Mouse (Mus musculus) liver, adult 2 months (tissue): ENCODE measurements around the gene Med18. TPM values are rescaled to one million over a fixed set of nuclear protein-coding genes. Genes with fewer than 3 reads are reported as not detected.
"Not testable (repeated sequence)": the region's sequence is repeated elsewhere in the genome, so short reads cannot be mapped to it uniquely, and the experiment has no call there.

Source experiments
- DNase-seq: peaks from one replicate; pipeline ENCODE4 v3.0.0-alpha.2; 2011; ENCODE audit warnings: low read depth, low spot score; ENCODE audit errors: extremely low read depth
- H3K27ac ChIP-seq: fragments of 200-500 bp; replicated peaks from 2 replicates; pipeline ENCODE4 v1.5.1; 2012; ENCODE audit warnings: low read depth, mild to moderate bottlenecking, control low read depth, inconsistent platforms, low read length; ENCODE audit not compliant: insufficient read depth
- H3K27me3 ChIP-seq: fragments of 200-500 bp; 2 replicates; pipeline ENCODE4 v1.6.1; 2012; ENCODE audit warnings: mild to moderate bottlenecking, moderate library complexity, low read length, inconsistent platforms; ENCODE audit not compliant: control insufficient read depth, insufficient read depth
- H3K36me3 ChIP-seq: fragments of 200-500 bp; 2 replicates; pipeline ENCODE4 v1.6.1; 2012; ENCODE audit warnings: low read length, inconsistent platforms; ENCODE audit not compliant: control insufficient read depth, insufficient read depth
- H3K4me1 ChIP-seq: fragments of 200-500 bp; 2 replicates; pipeline ENCODE4 v1.6.1; 2011; ENCODE audit warnings: low read length; ENCODE audit not compliant: control insufficient read depth, insufficient read depth
- H3K4me3 ChIP-seq: fragments of 200-500 bp; 2 replicates; pipeline ENCODE4 v1.5.1; 2011; ENCODE audit warnings: low read depth, mild to moderate bottlenecking, control low read depth, low read length, moderate library complexity; ENCODE audit not compliant: insufficient read depth
- H3K79me2 ChIP-seq: fragments of 200-500 bp; 2 replicates; pipeline ENCODE4 v1.6.1; 2012; ENCODE audit warnings: inconsistent platforms, mild to moderate bottlenecking, low read length, moderate library complexity; ENCODE audit not compliant: control insufficient read depth, insufficient read depth
- H3K9ac ChIP-seq: fragments of 200-500 bp; 2 replicates; pipeline ENCODE4 v1.6.1; 2012; ENCODE audit warnings: low read depth, mild to moderate bottlenecking, control low read depth, inconsistent platforms, low read length
- CTCF ChIP-seq: fragments of 200-500 bp; IDR thresholded peaks from 2 replicates; pipeline ENCODE4 v1.5.1; 2011; ENCODE audit warnings: low read depth, low read length, control low read depth
- POLR2A ChIP-seq: fragments of 200-500 bp; IDR thresholded peaks from 2 replicates; pipeline ENCODE4 v1.6.1; 2011; ENCODE audit warnings: low read length, control low read depth; ENCODE audit not compliant: insufficient read depth; ENCODE audit errors: extremely low read depth
- WGBS: fragments of 180-500 bp; shearing (Covaris S2); methylation state at CpG from one replicate; pipeline ENCODE4 v1.1.7; 2018; 5-methylcytosine and 5-hydroxymethylcytosine counted together
- polyA plus RNA-seq: library from polyadenylated mRNA; depleted of rRNA; stranded (reverse); fragments of >200 nt; gene quantifications from 2 replicates; pipeline ENCODE4 v1.2.3, GENCODE M21; 2012
- total RNA-seq: library from RNA; depleted of rRNA; stranded (reverse); fragments of >200 nt; gene quantifications from 2 replicates; pipeline ENCODE4 v1.2.3, GENCODE M21; 2014

Gene Med18
- total and polyA plus RNA-seq, 2 experiments, result 1.0 to 3.8 TPM

GRCm38 (mm10) chr4:132424765-132425164, 39.0 kb downstream of the Med18 start:
- Histone ChIP-seq H3K27ac (no peak overlapping the region), H3K79me2 (peaks cover 8% of the 10 kb centered on the region), H3K27me3 (no peaks in the 10 kb centered on the region), H3K4me3 (no peak overlapping the region), H3K9ac (no peak overlapping the region), H3K4me1 (peaks cover 6% of the 10 kb centered on the region), H3K36me3 (no peaks in the 10 kb centered on the region)
- no peak for TF ChIP-seq CTCF
- WGBS, result 97% methylated on average over 5 of the region's 5 CpGs
- DNase-seq, result no peak

- WGBS, result under 1% methylated on average over 61 of the region's 73 CpGs
- Histone ChIP-seq H3K4me3 (peak within 1 kb of the TSS; percentile 87), H3K27ac (peak within 1 kb of the TSS; percentile 98), H3K27me3 (no peaks in the 10 kb centered on the region), H3K36me3 (no peaks in the 10 kb centered on the region), H3K4me1 (peaks cover 13% of the 10 kb centered on the region), H3K9ac (peak within 1 kb of the TSS; percentile 95), H3K79me2 (peaks cover 21% of the 10 kb centered on the region)
- TF ChIP-seq CTCF, result no peak
- TF ChIP-seq POLR2A, result peak; percentile 67
- DNase-seq, result peak; percentile 93
Observed at GRCm38 (mm10) chr4:132421923-132422782, 41.6 kb downstream of the Med18 start, which contains the start of gene Phactr4. Gene Phactr4, minus strand, starts transcription at chr4:132422489.

- Histone ChIP-seq H3K36me3 (no peaks in the 10 kb centered on the region), H3K27ac (peak overlapping the region; percentile 98), H3K27me3 (no peaks in the 10 kb centered on the region), H3K4me3 (peak overlapping the region; percentile 87), H3K9ac (peak overlapping the region; percentile 95), H3K4me1 (peaks cover 17% of the 10 kb centered on the region), H3K79me2 (peaks cover 21% of the 10 kb centered on the region)
- TF ChIP-seq POLR2A (no peak), CTCF (no peak)
- under 1% methylated on average over 13 of the region's 13 CpGs for WGBS
- DNase-seq, result no peak
Observed at GRCm38 (mm10) chr4:132421556-132421922, 42.2 kb downstream of the Med18 start.

- Histone ChIP-seq H3K36me3 (no peaks in the 10 kb centered on the region), H3K9ac (no peak overlapping the region), H3K4me3 (no peak overlapping the region), H3K27ac (no peak overlapping the region), H3K79me2 (peaks cover 25% of the 10 kb centered on the region), H3K4me1 (peaks cover 19% of the 10 kb centered on the region), H3K27me3 (no peaks in the 10 kb centered on the region)
- no peak for DNase-seq
- TF ChIP-seq POLR2A, result no peak
- no peak for TF ChIP-seq CTCF
- 49% methylated on average over 5 of the region's 5 CpGs for WGBS
Observed at GRCm38 (mm10) chr4:132420471-132420870, 43.2 kb downstream of the Med18 start.

GRCm38 (mm10) chr4:132415966-132416365, 47.8 kb downstream of the Med18 start:
- no peak for TF ChIP-seq CTCF
- no peak for TF ChIP-seq POLR2A
- Histone ChIP-seq H3K4me3 (no peak overlapping the region), H3K4me1 (peaks cover 31% of the 10 kb centered on the region), H3K9ac (peak overlapping the region; percentile 37; the same call in 1 of the 2 replicates), H3K79me2 (peaks cover 39% of the 10 kb centered on the region), H3K27me3 (no peaks in the 10 kb centered on the region), H3K27ac (peak overlapping the region; percentile 98), H3K36me3 (peaks cover 4% of the 10 kb centered on the region; the same call in 1 of the 2 replicates)
- peak; percentile 88 for DNase-seq

GRCm38 (mm10) chr4:132413257-132413656, 50.5 kb downstream of the Med18 start:
- peaks cover 30% of the 10 kb centered on the region for H3K79me2 ChIP-seq
- not testable (repeated sequence) for H3K9ac ChIP-seq, H3K27me3 ChIP-seq, DNase-seq, H3K27ac ChIP-seq, H3K36me3 ChIP-seq, H3K4me3 ChIP-seq
- peaks cover 25% of the 10 kb centered on the region for H3K4me1 ChIP-seq
- WGBS, result 90% methylated on average over 4 of the region's 4 CpGs
